Mouse (Mus musculus) forebrain, embryonic 13.5 days (tissue): ENCODE measurements at regions not wholly inside any gene's neighbourhood (a gene's known extent, or its start where the extent isn't known, plus 50 kb on each side); places are given as distances from the start of the nearest gene placed in this dataset.
A peak's percentile ranks its signal among the peaks of the same experiment; 100 is the strongest.

Source experiments
- ATAC-seq: fragments of 200-750 bp; cut with Nextera tagmentation; 2 replicates; pipeline ENCODE4 v1.8.0; 2017
- H3K27ac ChIP-seq: fragments of 300-500 bp; sonication (generic); 2 replicates; pipeline ENCODE4 v1.5.1; 2015; ENCODE audit warnings: inconsistent platforms, mild to moderate bottlenecking, moderate library complexity
- H3K27me3 ChIP-seq: fragments of 300-500 bp; sonication (generic); 2 replicates; pipeline ENCODE4 v1.6.1; 2015; ENCODE audit warnings: mild to moderate bottlenecking, inconsistent platforms
- H3K36me3 ChIP-seq: fragments of 300-500 bp; sonication (generic); 2 replicates; pipeline ENCODE4 v1.6.1; 2015; ENCODE audit warnings: mild to moderate bottlenecking, inconsistent platforms; ENCODE audit not compliant: poor library complexity, severe bottlenecking
- H3K4me1 ChIP-seq: fragments of 300-500 bp; sonication (generic); 2 replicates; pipeline ENCODE4 v1.6.1; 2015; ENCODE audit warnings: inconsistent platforms
- H3K4me2 ChIP-seq: fragments of 300-500 bp; sonication (generic); 2 replicates; pipeline ENCODE4 v1.6.1; 2015; ENCODE audit warnings: inconsistent platforms, mild to moderate bottlenecking, moderate library complexity
- H3K4me3 ChIP-seq: fragments of 300-500 bp; sonication (generic); 2 replicates; pipeline ENCODE4 v1.5.1; 2015; ENCODE audit warnings: mild to moderate bottlenecking, inconsistent platforms
- H3K9ac ChIP-seq: fragments of 300-500 bp; sonication (generic); 2 replicates; pipeline ENCODE4 v1.6.1; 2015; ENCODE audit warnings: mild to moderate bottlenecking, inconsistent platforms
- H3K9me3 ChIP-seq: fragments of 300-500 bp; sonication (generic); replicated peaks from 2 replicates; pipeline ENCODE4 v1.6.1; 2016; ENCODE audit warnings: inconsistent platforms
- WGBS: fragments of 180-500 bp; shearing (Covaris S2); methylation state at CpG from one replicate; pipeline ENCODE4 v1.1.7; 2015; 5-methylcytosine and 5-hydroxymethylcytosine counted together

GRCm38 (mm10) chr11:42067788-42068187 lies 67.1 kb upstream of the Gabrg2 start:
- no peaks in the 10 kb centered on the region for H3K27me3 ChIP-seq
- H3K9ac ChIP-seq, result no peak overlapping the region
- no peak overlapping the region for H3K4me3 ChIP-seq
- H3K27ac ChIP-seq, result no peak overlapping the region
- H3K36me3 ChIP-seq, result no peaks in the 10 kb centered on the region
- 10% methylated on average over 5 of the region's 5 CpGs for WGBS
- no peaks in the 10 kb centered on the region for H3K9me3 ChIP-seq
- ATAC-seq, result 0 out of 2 replicates have a peak, but pooled peaks have one; percentile 70
- no peaks in the 10 kb centered on the region for H3K4me1 ChIP-seq
- no peak overlapping the region for H3K4me2 ChIP-seq

GRCm38 (mm10) chr11:42051567-42051966 lies 50.9 kb upstream of the Gabrg2 start:
- Histone ChIP-seq H3K27me3 (no peaks in the 10 kb centered on the region), H3K27ac (no peak overlapping the region), H3K9ac (no peak overlapping the region), H3K4me1 (no peaks in the 10 kb centered on the region), H3K4me3 (no peak overlapping the region), H3K4me2 (no peak overlapping the region), H3K9me3 (no peaks in the 10 kb centered on the region), H3K36me3 (no peaks in the 10 kb centered on the region)
- WGBS, result 77% methylated on average over 1 of the region's 1 CpGs
- no peak for ATAC-seq
